Mouse (Mus musculus): ENCODE results near the gene Glis3.
A peak's percentile ranks its signal among the peaks of the same experiment; 100 is the strongest.

Glis3 gene

GRCm38 (mm10) chr19:28656882-28657281, 23.0 kb downstream of the Glis3 start:
- ATAC-seq (ENCODE audit: low TSS enrichment), result no peak

- ATAC-seq (ENCODE audit: low TSS enrichment), result no peak
Observed at GRCm38 (mm10) chr19:28655166-28655565, 24.7 kb downstream of the Glis3 start.

GRCm38 (mm10) chr19:28650836-28651235, 29.0 kb downstream of the Glis3 start:
- no peak for ATAC-seq (ENCODE audit: low TSS enrichment)

DNA sequence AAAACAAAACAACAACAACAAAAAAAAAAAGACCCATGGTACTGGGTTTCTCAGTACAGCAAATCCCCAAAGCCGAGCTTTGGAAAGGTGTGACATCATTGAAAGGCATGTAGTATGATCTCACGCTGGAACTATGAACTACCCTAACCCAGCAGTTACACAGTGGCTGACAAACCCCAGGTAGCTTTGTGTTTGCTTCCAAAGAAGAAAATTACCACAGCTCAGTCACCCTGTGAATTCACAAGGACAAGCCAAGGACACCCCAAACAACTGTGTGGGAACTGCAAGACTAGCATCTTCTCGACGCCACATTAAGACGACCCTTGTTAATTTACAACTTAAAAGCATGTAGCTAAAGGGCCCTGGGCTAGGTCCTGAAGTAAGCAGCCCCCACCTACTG, 30.4 kb downstream of the Glis3 start:
- no peak for ATAC-seq (ENCODE audit: low TSS enrichment)

DNA sequence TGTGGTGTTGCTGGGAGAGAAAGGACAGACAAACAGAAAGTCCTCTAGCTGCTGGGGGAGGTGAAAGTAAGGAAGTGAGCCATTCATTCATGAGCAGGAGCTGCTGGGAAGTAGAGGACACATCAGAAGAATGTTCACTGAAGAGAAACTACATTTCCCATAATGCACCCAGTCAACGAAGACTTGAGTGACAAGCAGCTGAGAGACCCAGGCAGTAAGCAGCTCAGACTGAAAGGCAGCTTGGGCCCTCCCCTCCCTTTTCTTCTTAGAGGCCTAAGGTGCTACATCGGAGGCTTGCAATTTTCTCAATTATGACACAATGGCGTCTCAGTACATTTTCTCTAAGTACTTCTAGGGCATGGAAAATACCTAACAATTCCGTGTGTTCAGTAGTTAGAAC, 31.0 kb downstream of the Glis3 start:
- ATAC-seq (ENCODE audit: low TSS enrichment), result no peak

- ATAC-seq (ENCODE audit: low TSS enrichment), result no peak
Observed at GRCm38 (mm10) chr19:28647424-28647823, 32.5 kb downstream of the Glis3 start.

DNA sequence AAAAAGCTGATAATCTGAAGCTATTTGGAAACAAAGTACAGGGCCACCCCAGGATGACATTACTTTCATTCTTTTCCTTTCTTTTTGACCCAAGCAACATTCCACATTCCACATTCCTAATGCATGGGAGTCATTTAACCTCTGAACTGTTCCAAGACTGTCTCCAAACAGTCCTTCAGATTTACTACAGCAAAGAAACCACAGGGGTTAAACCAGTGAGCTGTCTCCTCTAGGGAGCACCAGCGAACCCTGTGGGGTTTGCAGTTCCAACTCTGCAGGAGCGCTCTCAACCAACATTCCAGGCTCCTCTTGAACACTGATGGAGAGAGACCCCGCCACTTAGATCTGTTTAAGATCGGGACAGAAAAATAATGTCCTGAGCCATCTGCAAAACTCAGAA, 33.6 kb downstream of the Glis3 start:
- ATAC-seq (ENCODE audit: low TSS enrichment), result no peak

- ATAC-seq (ENCODE audit: low TSS enrichment), result no peak
Observed at GRCm38 (mm10) chr19:28640861-28641381, 39.0 kb downstream of the Glis3 start.

DNA sequence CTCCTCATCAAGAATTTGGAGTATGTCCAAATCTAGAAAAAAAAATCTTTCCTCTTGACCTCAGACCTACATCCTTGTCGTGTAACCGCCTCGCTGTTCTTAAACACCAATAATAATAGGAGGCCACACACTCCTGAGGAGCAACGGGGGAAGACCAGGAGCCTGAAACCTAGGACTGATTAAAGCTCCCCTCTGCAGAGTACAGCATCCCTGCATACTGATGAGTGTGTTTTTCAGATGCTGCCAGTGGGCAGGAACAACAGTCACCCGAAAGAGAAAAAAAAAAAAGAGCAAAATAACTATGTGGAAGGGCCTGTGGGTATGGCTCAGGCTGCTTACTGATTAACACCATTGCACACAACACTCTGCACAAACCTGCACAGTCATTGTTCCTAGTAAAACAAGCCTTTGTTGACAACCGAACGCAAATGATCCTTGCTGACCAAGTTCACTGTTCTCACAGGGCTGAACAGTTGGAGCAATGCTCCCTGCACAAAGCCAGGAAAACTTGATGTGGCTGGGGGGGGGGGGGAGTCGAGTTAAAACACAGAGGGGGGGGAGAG, 43.8 kb downstream of the Glis3 start:
- peak; percentile 23; the same call in 1 of the 2 replicates for ATAC-seq (ENCODE audit: low TSS enrichment)

DNA sequence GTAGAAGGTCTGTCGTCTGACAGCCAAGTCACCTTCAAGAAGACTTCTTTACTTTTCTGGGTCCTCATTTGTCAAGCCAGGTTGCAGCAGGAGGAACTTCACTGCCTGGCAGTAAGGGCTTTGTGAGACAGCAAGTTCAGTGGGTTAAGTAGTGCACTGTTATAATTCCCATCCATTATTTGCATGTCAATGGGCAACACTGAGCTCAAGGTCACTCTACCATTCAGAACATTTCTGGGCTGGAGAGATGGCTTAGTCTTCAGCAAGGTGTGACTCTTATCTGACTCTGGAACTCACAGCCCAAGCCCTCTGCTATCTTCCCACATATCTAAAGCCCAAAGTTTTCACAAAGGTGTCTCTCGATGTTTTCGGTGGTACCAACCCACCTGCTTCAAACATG, 44.9 kb downstream of the Glis3 start:
- no peak for ATAC-seq (ENCODE audit: low TSS enrichment)

GRCm38 (mm10) chr19:28628416-28628815, 51.5 kb downstream of the Glis3 start:
- peak; percentile 94 for ATAC-seq (ENCODE audit: low TSS enrichment)

GRCm38 (mm10) chr19:28626189-28626588, 53.7 kb downstream of the Glis3 start:
- ATAC-seq (ENCODE audit: low TSS enrichment), result no peak

- ATAC-seq (ENCODE audit: low TSS enrichment), result no peak
Observed at GRCm38 (mm10) chr19:28624571-28624970, 55.3 kb downstream of the Glis3 start.

- ATAC-seq (ENCODE audit: low TSS enrichment), result peak; percentile 54; the same call in 1 of the 2 replicates
Observed at GRCm38 (mm10) chr19:28623726-28624125, 56.2 kb downstream of the Glis3 start.

DNA sequence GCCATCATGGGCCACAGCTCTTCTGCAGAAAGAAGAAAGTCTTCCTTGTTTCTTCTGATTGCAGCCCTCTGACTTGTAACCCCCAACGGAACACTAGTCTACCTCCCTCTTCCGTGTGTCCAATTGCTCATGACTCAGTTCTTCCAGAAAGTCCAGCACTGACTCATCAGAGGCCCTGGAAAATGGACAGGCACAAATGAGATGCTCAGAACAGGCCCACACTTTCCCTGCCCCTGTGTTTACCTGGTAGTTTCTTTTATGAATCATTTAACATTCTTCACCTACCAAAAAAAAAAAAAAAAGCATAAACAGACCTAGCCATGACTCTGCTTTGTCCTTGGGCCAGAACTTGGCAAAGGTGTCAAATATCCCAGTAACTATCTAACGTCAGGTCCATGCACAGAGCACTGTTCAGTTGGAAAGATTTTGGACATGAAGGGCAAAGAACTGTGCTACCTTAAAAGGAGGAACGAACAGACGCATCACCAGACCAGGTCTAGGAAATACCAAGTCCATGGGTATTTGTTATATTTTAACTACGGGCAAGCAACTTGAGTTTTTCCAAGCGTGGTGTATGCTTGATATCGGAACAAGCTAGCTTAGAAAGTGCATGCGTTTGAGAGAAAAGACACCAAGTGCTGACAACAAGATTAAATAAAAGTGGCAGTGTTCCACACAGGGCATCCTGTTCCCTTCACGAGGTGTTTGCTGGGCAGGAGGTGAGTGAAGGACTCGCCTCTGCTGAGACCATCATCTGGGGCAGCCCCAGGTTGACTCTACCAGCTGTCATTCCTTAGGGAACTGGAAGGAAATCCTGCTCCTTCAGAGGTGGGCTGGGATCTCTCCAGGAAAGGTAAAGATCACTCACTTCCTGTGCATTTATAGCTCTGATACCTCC, 58.0 kb downstream of the Glis3 start:
- no peak for ATAC-seq (ENCODE audit: low TSS enrichment)

DNA sequence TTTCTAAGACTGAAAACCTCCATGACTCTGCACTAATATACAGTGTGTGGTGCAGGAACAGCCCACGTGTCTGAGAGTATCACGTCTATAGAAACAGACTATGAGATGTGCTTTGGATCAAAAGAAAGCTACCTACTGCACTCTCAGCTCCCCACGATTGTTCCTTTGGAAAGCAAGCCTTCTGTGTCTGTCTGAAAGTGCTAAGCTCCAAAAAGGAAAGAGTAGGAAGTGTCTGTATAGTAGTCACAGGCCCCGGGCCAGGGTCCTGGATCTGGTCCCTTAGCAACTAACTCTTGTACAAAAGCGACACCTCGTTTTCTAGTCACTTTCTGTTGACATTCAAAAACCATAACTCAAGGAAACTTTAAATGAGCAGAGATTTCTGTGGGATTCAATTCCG, 62.1 kb downstream of the Glis3 start:
- peak; percentile 82 for ATAC-seq (ENCODE audit: low TSS enrichment)

- no peak for ATAC-seq (ENCODE audit: low TSS enrichment)
Observed at GRCm38 (mm10) chr19:28617191-28617590, 62.7 kb downstream of the Glis3 start.

DNA sequence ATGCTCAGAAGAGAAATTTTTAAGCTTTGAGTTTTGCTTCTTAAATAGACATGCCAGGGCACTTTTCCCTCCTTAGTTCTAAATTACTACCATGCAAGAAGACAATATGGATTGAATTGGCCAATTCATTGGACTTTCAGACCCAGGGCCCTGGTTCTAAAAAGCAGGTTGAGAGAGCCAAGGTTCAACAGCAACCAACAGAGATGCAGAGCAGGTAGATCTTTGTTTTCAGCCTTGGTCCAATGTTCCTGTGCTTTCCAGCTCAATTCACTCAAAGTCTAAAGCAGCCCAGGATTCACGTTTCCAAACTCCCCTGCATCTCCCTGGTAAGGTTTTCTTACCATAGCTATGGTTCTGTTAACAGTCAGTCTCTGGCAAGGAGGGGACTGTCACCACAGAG, 63.4 kb downstream of the Glis3 start:
- no peak for ATAC-seq (ENCODE audit: low TSS enrichment)

- no peak for ATAC-seq (ENCODE audit: low TSS enrichment)
Observed at GRCm38 (mm10) chr19:28612249-28612648, 67.6 kb downstream of the Glis3 start.

DNA sequence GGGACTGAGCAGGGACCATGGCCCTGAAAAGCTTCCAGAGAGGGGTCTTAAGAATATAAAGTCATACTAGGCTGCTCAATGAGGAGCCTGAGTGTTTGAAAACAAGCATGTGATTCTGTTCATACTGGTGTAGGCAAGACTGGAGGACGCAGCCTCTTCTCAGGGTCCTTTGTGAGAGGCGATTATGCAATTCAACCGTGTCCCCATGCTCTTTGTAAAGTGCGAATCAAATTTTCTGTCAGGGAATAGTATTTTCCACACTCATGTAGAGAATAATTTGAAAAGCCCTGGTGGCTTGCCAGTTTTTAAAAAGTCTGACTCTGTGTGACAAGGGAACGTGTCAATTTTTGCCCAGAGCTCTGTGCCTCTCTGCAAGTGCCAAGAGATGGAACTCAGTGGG, 71.1 kb downstream of the Glis3 start:
- no peak for ATAC-seq (ENCODE audit: low TSS enrichment)

GRCm38 (mm10) chr19:28608277-28608676, 71.6 kb downstream of the Glis3 start:
- peak; percentile 70 for ATAC-seq (ENCODE audit: low TSS enrichment)

- no peak for ATAC-seq (ENCODE audit: low TSS enrichment)
Observed at GRCm38 (mm10) chr19:28600866-28601265, 79.0 kb downstream of the Glis3 start.

DNA sequence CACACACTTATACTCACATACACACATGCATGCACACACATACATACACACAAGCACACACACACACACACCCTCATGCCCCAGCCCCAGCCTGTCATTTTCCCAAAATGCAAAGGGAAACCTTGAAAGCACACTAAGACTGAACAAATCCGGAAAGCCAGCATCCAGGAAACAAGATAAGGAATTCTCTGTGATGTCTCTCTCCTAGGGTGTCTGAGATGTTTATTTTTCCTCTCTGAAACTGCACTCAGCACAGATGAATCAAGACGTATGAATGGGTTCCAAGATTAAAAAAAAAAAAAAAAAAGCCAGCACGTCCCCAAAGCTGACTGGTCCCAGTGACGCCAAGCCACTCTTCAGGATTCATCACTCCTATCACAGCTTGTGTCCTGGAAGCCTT, 85.7 kb downstream of the Glis3 start:
- no peak for ATAC-seq (ENCODE audit: low TSS enrichment)

Measured in frontal cortex, adult (tissue).